Mouse (Mus musculus) thymus, adult 2 months (tissue): ENCODE measurements at regions not wholly inside any gene's neighbourhood (a gene's known extent, or its start where the extent isn't known, plus 50 kb on each side); places are given as distances from the start of the nearest gene placed in this dataset.

Source experiments
- CTCF ChIP-seq: fragments of 200-500 bp; IDR thresholded peaks from 2 replicates; pipeline ENCODE4 v1.5.1; 2012; ENCODE audit warnings: mild to moderate bottlenecking, control low read depth, low read length, moderate library complexity, borderline replicate concordance; ENCODE audit not compliant: control insufficient read depth, poor library complexity, insufficient read depth; ENCODE audit errors: extremely low read depth
- POLR2A ChIP-seq: fragments of 200-500 bp; IDR thresholded peaks from 2 replicates; pipeline ENCODE4 v1.6.1; 2012; ENCODE audit warnings: mild to moderate bottlenecking, low read length, control low read depth, moderate library complexity; ENCODE audit not compliant: control insufficient read depth, poor library complexity, insufficient read depth; ENCODE audit errors: extremely low read depth

- TF ChIP-seq CTCF (no peak), POLR2A (no peak)
Measured at GRCm38 (mm10) chr5:119398475-119398874, 272.0 kb upstream of the Tbx3 start.
